Mouse (Mus musculus) CH12.LX (cell line): ENCODE data around the gene Rps26. TPM values are rescaled to one million over a fixed set of nuclear protein-coding genes. Genes with fewer than 3 reads are reported as not detected.
A peak's percentile ranks its signal among the peaks of the same experiment; 100 is the strongest.

Experiments used
- DNase-seq: peaks from one replicate; pipeline ENCODE4 v3.0.0-alpha.2; 2013; ENCODE audit errors: extremely low read depth
- H3K27ac ChIP-seq: 2 replicates; pipeline ENCODE4 v1.5.1; 2012; ENCODE audit warnings: low read depth, mild to moderate bottlenecking, control low read depth, moderate library complexity; ENCODE audit not compliant: insufficient read depth
- H3K27me3 ChIP-seq: replicated peaks from 2 replicates; pipeline ENCODE3; 2012; ENCODE audit warnings: inconsistent platforms
- H3K36me3 ChIP-seq, 2 experiments: replicated peaks in 1 of 2; 2 replicates each; pipeline versions ENCODE3 to v1.6.1; 2012; ENCODE audit warnings: inconsistent platforms in 1 of 2, low read length in 1 of 2, mild to moderate bottlenecking in 1 of 2, mixed read lengths in 1 of 2, moderate library complexity in 1 of 2; ENCODE audit not compliant: control insufficient read depth in 1 of 2, insufficient read depth in 1 of 2
- H3K4me1 ChIP-seq, 2 experiments: 2 replicates each; pipeline ENCODE4 v1.6.1; 2012; ENCODE audit warnings: inconsistent platforms in 1 of 2, moderate library complexity in 1 of 2; ENCODE audit not compliant: insufficient read depth in 2 of 2, control insufficient read depth in 1 of 2
- H3K4me2 ChIP-seq: 2 replicates; pipeline ENCODE4 v1.6.1; 2012; ENCODE audit warnings: low read depth, mild to moderate bottlenecking, control low read depth; ENCODE audit not compliant: poor library complexity, insufficient read depth, severe bottlenecking
- H3K4me3 ChIP-seq, 3 experiments: fragments of 150-350 bp in 1 of 3; sonication (generic) in 1 of 3; replicated peaks in 1 of 3; 2 replicates each; pipeline versions ENCODE3 to v1.5.1; 2011 to 2012; ENCODE audit warnings: low read depth in 2 of 3, low read length in 2 of 3, mild to moderate bottlenecking in 2 of 3, moderate library complexity in 2 of 3, control low read depth in 1 of 3, improper control_type of control experiment in 1 of 3, inconsistent platforms in 1 of 3, mixed read lengths in 1 of 3; ENCODE audit not compliant: poor library complexity in 1 of 3
- H3K79me2 ChIP-seq: replicated peaks from 2 replicates; pipeline ENCODE4 v1.6.1; 2012; ENCODE audit warnings: mild to moderate bottlenecking, moderate library complexity; ENCODE audit not compliant: control insufficient read depth, poor library complexity, insufficient read depth, severe bottlenecking; ENCODE audit errors: extremely low read depth
- H3K9ac ChIP-seq: 2 replicates; pipeline ENCODE4 v1.6.1; 2012; ENCODE audit warnings: low read depth, mild to moderate bottlenecking, control low read depth, moderate library complexity; ENCODE audit not compliant: insufficient read depth
- H3K9me3 ChIP-seq: replicated peaks from 2 replicates; pipeline ENCODE3; 2012; ENCODE audit warnings: low read length, inconsistent platforms, mixed read lengths
- BHLHE40 ChIP-seq: IDR thresholded peaks from 2 replicates; pipeline ENCODE4 v1.6.1; 2011; ENCODE audit warnings: mild to moderate bottlenecking, low read depth, low read length, improper control_type of control experiment
- CHD1 ChIP-seq: IDR thresholded peaks from 2 replicates; pipeline ENCODE4 v1.6.1; 2012; ENCODE audit warnings: low read depth, low read length, improper control_type of control experiment, inconsistent platforms
- CHD2 ChIP-seq: IDR thresholded peaks from 2 replicates; pipeline ENCODE4 v1.6.1; 2011; ENCODE audit warnings: low read length, improper control_type of control experiment
- CTCF ChIP-seq, 2 experiments: IDR thresholded peaks in 1 of 2; conservative IDR thresholded peaks in 1 of 2; 2 replicates each; pipeline ENCODE4 v1.5.1; 2011 to 2012; ENCODE audit warnings: low read depth in 2 of 2, low read length in 2 of 2, improper control_type of control experiment in 1 of 2, inconsistent platforms in 1 of 2, mild to moderate bottlenecking in 1 of 2, moderate library complexity in 1 of 2
- E2F4 ChIP-seq: IDR thresholded peaks from 2 replicates; pipeline ENCODE4 v1.6.1; 2011; ENCODE audit warnings: low read depth, low read length, improper control_type of control experiment; ENCODE audit not compliant: insufficient replicate concordance
- ELF1 ChIP-seq: IDR thresholded peaks from 2 replicates; pipeline ENCODE4 v1.6.1; 2014; ENCODE audit warnings: low read depth, mild to moderate bottlenecking, inconsistent platforms, low read length, improper control_type of control experiment
- EP300 ChIP-seq: IDR thresholded peaks from 2 replicates; pipeline ENCODE4 v1.6.1; 2011; ENCODE audit warnings: low read length, improper control_type of control experiment
- ETS1 ChIP-seq: conservative IDR thresholded peaks from 2 replicates; pipeline ENCODE4 v1.6.1; 2012; ENCODE audit warnings: low read depth, mild to moderate bottlenecking, inconsistent platforms, low read length, improper control_type of control experiment, moderate library complexity
- GABPA ChIP-seq: IDR thresholded peaks from 2 replicates; pipeline ENCODE4 v1.6.1; 2012; ENCODE audit warnings: low read depth, low read length, improper control_type of control experiment, inconsistent platforms; ENCODE audit not compliant: insufficient replicate concordance
- HCFC1 ChIP-seq: IDR thresholded peaks from 2 replicates; pipeline ENCODE4 v1.6.1; 2012; ENCODE audit warnings: low read depth, mild to moderate bottlenecking, inconsistent platforms, low read length, improper control_type of control experiment
- IRF4 ChIP-seq: IDR thresholded peaks from 2 replicates; pipeline ENCODE4 v1.6.1; 2014; ENCODE audit warnings: low read depth, mild to moderate bottlenecking, inconsistent platforms, low read length, improper control_type of control experiment
- JUN ChIP-seq: IDR thresholded peaks from 2 replicates; pipeline ENCODE4 v1.6.1; 2011; ENCODE audit warnings: low read depth, mild to moderate bottlenecking, low read length, improper control_type of control experiment, moderate library complexity; ENCODE audit not compliant: insufficient read depth
- JUND ChIP-seq: conservative IDR thresholded peaks from 2 replicates; pipeline ENCODE4 v1.6.1; 2011; ENCODE audit warnings: low read depth, low read length, improper control_type of control experiment
- KAT2A ChIP-seq: IDR thresholded peaks from 2 replicates; pipeline ENCODE4 v1.6.1; 2012; ENCODE audit warnings: low read length, improper control_type of control experiment, inconsistent platforms; ENCODE audit not compliant: insufficient replicate concordance
- MAFK ChIP-seq: IDR thresholded peaks from 2 replicates; pipeline ENCODE4 v1.6.1; 2011; ENCODE audit warnings: low read length, improper control_type of control experiment; ENCODE audit not compliant: insufficient replicate concordance
- MAX ChIP-seq: IDR thresholded peaks from 2 replicates; pipeline ENCODE4 v1.6.1; 2011; ENCODE audit warnings: low read length, improper control_type of control experiment
- MAZ ChIP-seq: IDR thresholded peaks from 2 replicates; pipeline ENCODE4 v1.6.1; 2012; ENCODE audit warnings: low read depth, mild to moderate bottlenecking, inconsistent platforms, low read length, improper control_type of control experiment, moderate library complexity
- MEF2A ChIP-seq: IDR thresholded peaks from 2 replicates; pipeline ENCODE4 v1.6.1; 2014; ENCODE audit warnings: low read depth, mild to moderate bottlenecking, inconsistent platforms, low read length, improper control_type of control experiment, borderline replicate concordance
- MXI1 ChIP-seq: IDR thresholded peaks from 2 replicates; pipeline ENCODE4 v1.6.1; 2011; ENCODE audit warnings: mild to moderate bottlenecking, low read depth, low read length, improper control_type of control experiment
- MYC ChIP-seq: IDR thresholded peaks from 2 replicates; pipeline ENCODE4 v1.6.1; 2011; ENCODE audit warnings: low read depth, mild to moderate bottlenecking, improper control_type of control experiment, low read length
- NELFE ChIP-seq: IDR thresholded peaks from 2 replicates; pipeline ENCODE4 v1.6.1; 2011; ENCODE audit warnings: low read depth, low read length, improper control_type of control experiment
- NRF1 ChIP-seq: IDR thresholded peaks from 2 replicates; pipeline ENCODE4 v1.6.1; 2014; ENCODE audit warnings: low read depth, mild to moderate bottlenecking, inconsistent platforms, low read length, improper control_type of control experiment, moderate library complexity
- PAX5 ChIP-seq: IDR thresholded peaks from 2 replicates; pipeline ENCODE4 v1.6.1; 2012; ENCODE audit warnings: low read length, inconsistent platforms, mixed read lengths
- POLR2A ChIP-seq: IDR thresholded peaks from 2 replicates; pipeline ENCODE4 v1.6.1; 2011; ENCODE audit warnings: low read depth, mild to moderate bottlenecking, improper control_type of control experiment, low read length
- POLR2AphosphoS2 ChIP-seq: IDR thresholded peaks from 2 replicates; pipeline ENCODE4 v1.6.1; 2011; ENCODE audit warnings: low read depth, low read length, improper control_type of control experiment
- RAD21 ChIP-seq: IDR thresholded peaks from 2 replicates; pipeline ENCODE4 v1.6.1; 2011; ENCODE audit warnings: low read depth, mild to moderate bottlenecking, low read length, improper control_type of control experiment, moderate library complexity
- RCOR1 ChIP-seq: conservative IDR thresholded peaks from 2 replicates; pipeline ENCODE4 v1.6.1; 2012; ENCODE audit warnings: low read depth, mild to moderate bottlenecking, inconsistent platforms, low read length, improper control_type of control experiment
- SIN3A ChIP-seq: IDR thresholded peaks from 2 replicates; pipeline ENCODE4 v1.6.1; 2012; ENCODE audit warnings: low read length, improper control_type of control experiment, inconsistent platforms
- SMC3 ChIP-seq: IDR thresholded peaks from 2 replicates; pipeline ENCODE4 v1.6.1; 2011; ENCODE audit warnings: low read depth, low read length, improper control_type of control experiment
- TBP ChIP-seq: conservative IDR thresholded peaks from 2 replicates; pipeline ENCODE4 v1.6.1; 2011; ENCODE audit warnings: low read depth, low read length, improper control_type of control experiment
- TCF12 ChIP-seq: IDR thresholded peaks from 2 replicates; pipeline ENCODE4 v1.6.1; 2014; ENCODE audit warnings: low read depth, mild to moderate bottlenecking, inconsistent platforms, low read length, improper control_type of control experiment
- UBTF ChIP-seq: IDR thresholded peaks from 2 replicates; pipeline ENCODE4 v1.6.1; 2012; ENCODE audit warnings: low read depth, mild to moderate bottlenecking, inconsistent platforms, low read length, improper control_type of control experiment, moderate library complexity
- USF1 ChIP-seq: IDR thresholded peaks from 2 replicates; pipeline ENCODE4 v1.6.1; 2014; ENCODE audit warnings: low read depth, mild to moderate bottlenecking, inconsistent platforms, low read length, improper control_type of control experiment
- USF2 ChIP-seq: conservative IDR thresholded peaks from 2 replicates; pipeline ENCODE4 v1.6.1; 2011; ENCODE audit warnings: low read depth, low read length, improper control_type of control experiment
- ZC3H11A ChIP-seq: IDR thresholded peaks from 2 replicates; pipeline ENCODE4 v1.6.1; 2012; ENCODE audit warnings: low read depth, mild to moderate bottlenecking, inconsistent platforms, low read length, improper control_type of control experiment
- ZKSCAN1 ChIP-seq: IDR thresholded peaks from 2 replicates; pipeline ENCODE4 v1.6.1; 2012; ENCODE audit warnings: low read depth, inconsistent platforms, low read length, improper control_type of control experiment, borderline replicate concordance
- ZMIZ1 ChIP-seq: IDR thresholded peaks from 2 replicates; pipeline ENCODE4 v1.6.1; 2012; ENCODE audit warnings: low read depth, mild to moderate bottlenecking, inconsistent platforms, low read length, improper control_type of control experiment
- ZNF384 ChIP-seq: IDR thresholded peaks from 2 replicates; pipeline ENCODE4 v1.6.1; 2012; ENCODE audit warnings: low read depth, low read length, improper control_type of control experiment, inconsistent platforms
- dilution Hi-C: fragments of 300-500 bp; cut with MboI; formaldehyde crosslinking; loops from 2 replicates; pipeline ENCODE4 v1.14.3; 2020; ENCODE audit warnings: low sequenced_read_pairs; ENCODE audit not compliant: extremely low pct_unique_long_range_greater_than_20kb, extremely low pct_ligation_motif_present
- in situ Hi-C: fragments of 300-500 bp; cut with MboI; formaldehyde crosslinking; loops from 3 replicates; pipeline ENCODE4 v1.14.3; 2019; ENCODE audit warnings: low sequenced_read_pairs, low pct_ligation_motif_present, low pct_unique_long_range_greater_than_20kb, mixed read lengths
- polyA plus RNA-seq: library from polyadenylated mRNA; unstranded; fragments of >175 nt; gene quantifications from 2 replicates; pipeline ENCODE4 v1.2.1, GENCODE M21; 2012; ENCODE audit warnings: low read depth; ENCODE audit not compliant: insufficient read length
- total RNA-seq, 2 experiments: library from RNA; depleted of rRNA; stranded (reverse); fragments of 300-350 nt in 1 of 2; fragments of >200 nt in 1 of 2; gene quantifications; 2 replicates each; pipeline ENCODE4 v1.2.3; 2012 to 2014

The Rps26 gene
- total and polyA plus RNA-seq, 3 experiments: 1,906 to 2,987 (median 2,220) TPM

- H3K27ac ChIP-seq: no peak overlapping the region
- TF ChIP-seq UBTF (no peak; the same call in 1 of the 2 replicates), KAT2A (no peak), ZNF384 (no peak), PAX5 (no peak), SMC3 (peak; percentile 40), MAFK (no peak), RCOR1 (no peak), JUND (no peak), CHD2 (no peak), JUN (no peak), ETS1 (no peak), HCFC1 (0 out of 2 replicates have a peak, but pooled peaks have one; percentile 21), MXI1 (no peak), ELF1 (no peak), IRF4 (peak; percentile 46; the same call in 1 of the 2 replicates), ZKSCAN1 (no peak), MAZ (no peak), USF1 (no peak), POLR2AphosphoS2 (no peak), TBP (no peak), EP300 (no peak), GABPA (no peak), NRF1 (no peak), NELFE (peak; percentile 27; the same call in 1 of the 2 replicates), USF2 (no peak), POLR2A (no peak), CTCF (conservative IDR thresholded peaks at IDR 0.05 in 1 of 2, IDR thresholded peaks at IDR 0.05 in 1 of 2; ENCODE audit: low read depth in 2 of 2, low read length in 2 of 2) (peak; percentile 63 to 81), MYC (no peak), TCF12 (peak; percentile 40; the same call in 1 of the 2 replicates), MAX (no peak), RAD21 (no peak; the same call in none of the 2 replicates), ZC3H11A (no peak), CHD1 (no peak), SIN3A (no peak), MEF2A (no peak), BHLHE40 (peak; percentile 34; the same call in 1 of the 2 replicates), E2F4 (no peak), ZMIZ1 (no peak)
- TF ChIP-seq, all 38 proteins: peak for 7
- Histone ChIP-seq H3K36me3 (no peaks in the 10 kb centered on the region), H3K4me3 (peak overlapping the region; percentile 63 to 80 (median 65)), H3K27me3 (peaks cover 72% of the 10 kb centered on the region), H3K79me2 (no peaks in the 10 kb centered on the region), H3K4me1 (peaks cover 0 to 19% of the 10 kb centered on the region in 2 experiments; a peak in 2 of 4 replicates), H3K4me2 (peak overlapping the region; percentile 95), H3K9me3 (no peaks in the 10 kb centered on the region), H3K9ac (peak overlapping the region; percentile 54)
- dilution Hi-C loops (no loop called here), in situ Hi-C loops (no loop called here)
- DNase-seq: no peak
Measured at GRCm38 (mm10) chr10:128590193-128590690, 36.3 kb downstream of the Rps26 start.
